Mouse (Mus musculus): Measurements from ENCODE around the gene Adam1b. TPM values are rescaled to one million over a fixed set of nuclear protein-coding genes. Genes with fewer than 3 reads are reported as not detected.
"Not testable (repeated sequence)": the region's sequence is repeated elsewhere in the genome, so short reads cannot be mapped to it uniquely, and the experiment has no call there.

Adam1b gene
- polyA plus RNA-seq, 1 experiment from 2014 or later: 0.09 TPM

GRCm38 (mm10) chr5:121534521-121534920, 31.3 kb upstream of the Adam1b start:
- no peaks in the 10 kb centered on the region; the same call in 1 of the 2 replicates for H3K4me1 ChIP-seq
- H3K9me3 ChIP-seq: no peaks in the 10 kb centered on the region
- H3K9ac ChIP-seq: no peak overlapping the region
- H3K36me3 ChIP-seq (replicated peaks): peaks cover 48% of the 10 kb centered on the region
- no peak overlapping the region for H3K4me2 ChIP-seq
- no peaks in the 10 kb centered on the region for H3K27me3 ChIP-seq (replicated peaks)
- no peak overlapping the region for H3K4me3 ChIP-seq
- WGBS: 94% methylated on average over 5 of the region's 5 CpGs
- no peak overlapping the region for H3K27ac ChIP-seq
- no peak for ATAC-seq (replicated peaks)

GRCm38 (mm10) chr5:121526961-121527360, 23.7 kb upstream of the Adam1b start:
- no peak overlapping the region for H3K4me3 ChIP-seq
- no peak for ATAC-seq (replicated peaks)
- H3K36me3 ChIP-seq (replicated peaks): peaks cover 46% of the 10 kb centered on the region
- H3K9ac ChIP-seq: no peak overlapping the region
- 89% methylated on average over 8 of the region's 8 CpGs for WGBS
- H3K4me1 ChIP-seq: no peaks in the 10 kb centered on the region
- no peaks in the 10 kb centered on the region for H3K27me3 ChIP-seq (replicated peaks)
- no peak overlapping the region for H3K27ac ChIP-seq
- no peaks in the 10 kb centered on the region for H3K9me3 ChIP-seq
- H3K4me2 ChIP-seq: no peak overlapping the region

- ATAC-seq (replicated peaks): no peak
- no peaks in the 10 kb centered on the region for H3K4me1 ChIP-seq
- H3K9ac ChIP-seq: no peak overlapping the region
- no peak overlapping the region for H3K4me2 ChIP-seq
- H3K36me3 ChIP-seq (replicated peaks): peaks cover 43% of the 10 kb centered on the region
- WGBS: 91% methylated on average over 7 of the region's 7 CpGs
- no peaks in the 10 kb centered on the region for H3K27me3 ChIP-seq (replicated peaks)
- H3K9me3 ChIP-seq: no peaks in the 10 kb centered on the region
- H3K4me3 ChIP-seq: no peak overlapping the region
- H3K27ac ChIP-seq: no peak overlapping the region
Observed at GRCm38 (mm10) chr5:121526526-121526925, 23.3 kb upstream of the Adam1b start.

GRCm38 (mm10) chr5:121525774-121526450, 22.7 kb upstream of the Adam1b start:
- no peaks in the 10 kb centered on the region for H3K4me1 ChIP-seq
- 85% methylated on average over 14 of the region's 14 CpGs for WGBS
- H3K4me3 ChIP-seq: no peak overlapping the region
- H3K4me2 ChIP-seq: no peak overlapping the region
- H3K9ac ChIP-seq: no peak overlapping the region
- no peak overlapping the region for H3K27ac ChIP-seq
- no peak for ATAC-seq (replicated peaks)
- H3K27me3 ChIP-seq (replicated peaks): no peaks in the 10 kb centered on the region
- peaks cover 43% of the 10 kb centered on the region for H3K36me3 ChIP-seq (replicated peaks)
- H3K9me3 ChIP-seq: no peaks in the 10 kb centered on the region

GRCm38 (mm10) chr5:121519758-121520157, 16.5 kb upstream of the Adam1b start:
- not testable (repeated sequence) for H3K4me2 ChIP-seq; ATAC-seq (replicated peaks); H3K9ac ChIP-seq; H3K9me3 ChIP-seq; H3K27me3 ChIP-seq (replicated peaks); H3K4me1 ChIP-seq; H3K4me3 ChIP-seq; H3K27ac ChIP-seq
- H3K36me3 ChIP-seq (replicated peaks): peaks cover 18% of the 10 kb centered on the region
- WGBS: 97% methylated on average over 11 of the region's 17 CpGs

- H3K27me3 ChIP-seq (replicated peaks): no peaks in the 10 kb centered on the region
- H3K4me3 ChIP-seq: no peak overlapping the region
- no peaks in the 10 kb centered on the region for H3K4me1 ChIP-seq
- no peak overlapping the region for H3K9ac ChIP-seq
- H3K36me3 ChIP-seq (replicated peaks): peaks cover 12% of the 10 kb centered on the region; the same call in 1 of the 2 replicates
- H3K4me2 ChIP-seq: no peak overlapping the region
- H3K27ac ChIP-seq: no peak overlapping the region
- ATAC-seq (replicated peaks): no peak
- WGBS: 94% methylated on average over 9 of the region's 9 CpGs
- no peaks in the 10 kb centered on the region for H3K9me3 ChIP-seq
Observed at GRCm38 (mm10) chr5:121518983-121519382, 15.7 kb upstream of the Adam1b start.

GRCm38 (mm10) chr5:121510009-121510408, 6.8 kb upstream of the Adam1b start:
- H3K36me3 ChIP-seq (replicated peaks): no peaks in the 10 kb centered on the region
- 88% methylated on average over 7 of the region's 7 CpGs for WGBS

GRCm38 (mm10) chr5:121506846-121507245, 3.6 kb upstream of the Adam1b start:
- Histone ChIP-seq H3K4me3 (no peak overlapping the region), H3K4me1 (no peaks in the 10 kb centered on the region), H3K9ac (no peak overlapping the region), H3K4me2 (no peak overlapping the region), H3K36me3 (replicated peaks) (no peaks in the 10 kb centered on the region), H3K27ac (no peak overlapping the region), H3K27me3 (replicated peaks) (no peaks in the 10 kb centered on the region), H3K9me3 (no peaks in the 10 kb centered on the region)
- WGBS: 90% methylated on average over 1 of the region's 1 CpGs
- no peak for ATAC-seq (replicated peaks)

More at GRCm38 (mm10) chr5:121510009-121510408, 6.8 kb upstream of the Adam1b start:
- no peak overlapping the region for H3K9ac ChIP-seq
- H3K27me3 ChIP-seq (replicated peaks): no peaks in the 10 kb centered on the region
- no peak for ATAC-seq (replicated peaks)
- H3K9me3 ChIP-seq: no peaks in the 10 kb centered on the region
- H3K4me2 ChIP-seq: no peak overlapping the region
- H3K4me1 ChIP-seq: no peaks in the 10 kb centered on the region
- H3K4me3 ChIP-seq: no peak overlapping the region
- no peak overlapping the region for H3K27ac ChIP-seq

GRCm38 (mm10) chr5:121501424-121501996, 1.7 kb downstream of the Adam1b start:
- WGBS: 83% methylated on average over 11 of the region's 17 CpGs
- ATAC-seq (replicated peaks); H3K9me3 ChIP-seq: not testable (repeated sequence)

GRCm38 (mm10) chr5:121500719-121501118, 2.5 kb downstream of the Adam1b start:
- 75% methylated on average over 7 of the region's 7 CpGs for WGBS
- Histone ChIP-seq H3K9me3 (no peaks in the 10 kb centered on the region), H3K9ac (no peak overlapping the region), H3K4me2 (no peak overlapping the region), H3K36me3 (replicated peaks) (no peaks in the 10 kb centered on the region), H3K4me1 (no peaks in the 10 kb centered on the region), H3K4me3 (no peak overlapping the region), H3K27me3 (replicated peaks) (no peaks in the 10 kb centered on the region), H3K27ac (no peak overlapping the region)
- no peak for ATAC-seq (replicated peaks)

More at GRCm38 (mm10) chr5:121501424-121501996, 1.7 kb downstream of the Adam1b start:
- H3K27ac ChIP-seq; H3K4me3 ChIP-seq; H3K4me1 ChIP-seq; H3K27me3 ChIP-seq (replicated peaks); H3K36me3 ChIP-seq (replicated peaks); H3K9ac ChIP-seq; H3K4me2 ChIP-seq: not testable (repeated sequence)

GRCm38 (mm10) chr5:121493305-121493704, 9.9 kb downstream of the Adam1b start:
- no peaks in the 10 kb centered on the region for H3K36me3 ChIP-seq (replicated peaks)
- no peak overlapping the region for H3K4me3 ChIP-seq
- no peak overlapping the region for H3K4me2 ChIP-seq
- 80% methylated on average over 8 of the region's 8 CpGs for WGBS
- H3K9ac ChIP-seq: no peak overlapping the region
- no peaks in the 10 kb centered on the region for H3K4me1 ChIP-seq
- no peaks in the 10 kb centered on the region for H3K27me3 ChIP-seq (replicated peaks)
- H3K9me3 ChIP-seq: no peaks in the 10 kb centered on the region
- H3K27ac ChIP-seq: no peak overlapping the region
- no peak for ATAC-seq (replicated peaks)

- Histone ChIP-seq H3K36me3 (replicated peaks) (no peaks in the 10 kb centered on the region), H3K4me3 (no peak overlapping the region), H3K27me3 (replicated peaks) (no peaks in the 10 kb centered on the region), H3K27ac (no peak overlapping the region), H3K9ac (no peak overlapping the region), H3K4me2 (no peak overlapping the region), H3K9me3 (no peaks in the 10 kb centered on the region), H3K4me1 (no peaks in the 10 kb centered on the region)
- 82% methylated on average over 5 of the region's 5 CpGs for WGBS
- ATAC-seq (replicated peaks): no peak
Observed at GRCm38 (mm10) chr5:121484801-121485200, 18.4 kb downstream of the Adam1b start.

GRCm38 (mm10) chr5:121477680-121478079, 25.6 kb downstream of the Adam1b start:
- no peak overlapping the region for H3K4me2 ChIP-seq
- H3K36me3 ChIP-seq (replicated peaks): no peaks in the 10 kb centered on the region
- no peak overlapping the region for H3K9ac ChIP-seq
- H3K27me3 ChIP-seq (replicated peaks): no peaks in the 10 kb centered on the region
- ATAC-seq (replicated peaks): no peak
- no peak overlapping the region for H3K4me3 ChIP-seq
- H3K9me3 ChIP-seq: no peaks in the 10 kb centered on the region
- H3K27ac ChIP-seq: no peak overlapping the region
- H3K4me1 ChIP-seq: no peaks in the 10 kb centered on the region
- 31% methylated on average over 3 of the region's 3 CpGs for WGBS

Data from midbrain, embryonic 15.5 days (tissue).